Comparison of ENCODE assay signal across 8 mouse cellular contexts in the genomic region with DNA sequence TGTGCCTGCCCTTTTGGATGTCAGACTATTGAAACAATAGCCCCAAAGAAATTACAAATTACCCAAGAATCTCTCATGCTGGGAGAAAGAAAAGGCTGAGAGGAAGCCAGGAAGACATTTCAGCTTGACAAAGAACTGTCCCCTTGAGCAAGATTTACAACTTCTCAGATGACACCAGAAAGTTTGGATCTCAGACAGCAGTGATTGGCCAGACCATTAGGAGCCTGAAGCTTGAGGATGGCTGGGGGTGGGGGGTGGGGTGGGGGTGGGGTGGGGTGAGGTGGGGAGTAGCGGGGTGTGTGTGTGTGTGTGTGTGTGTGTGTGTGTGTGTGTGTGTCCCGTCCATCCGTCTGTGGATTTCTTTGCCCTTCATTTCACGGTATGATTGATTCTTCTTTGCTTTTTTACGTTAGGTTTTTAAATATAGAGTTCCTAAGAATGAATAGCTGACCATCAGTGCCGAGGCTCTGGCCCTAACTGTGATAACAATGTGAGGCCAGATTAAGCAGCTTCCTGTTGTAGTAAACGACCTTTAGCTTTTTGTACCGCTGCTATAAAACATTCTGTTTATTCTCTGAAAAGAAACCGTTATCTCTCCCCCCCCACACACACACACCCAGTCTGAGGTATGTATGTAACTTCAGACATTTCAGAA. TPM values are rescaled to one million over a fixed set of nuclear protein-coding genes. Genes with fewer than 3 reads are reported as not detected.
DNase-seq lines count a peak whose midpoint lies in the region; ATAC-seq and TF ChIP-seq lines count a peak whose summit lies in the region.
"Not testable (repeated sequence)": the region's sequence is repeated elsewhere in the genome, so short reads cannot be mapped to it uniquely, and the experiment has no call there.

No protein-coding gene starts in this region.

- 3% methylated on average over 9 of the region's 9 CpGs for whole genome bisulfite sequencing in forebrain, postnatal 0 days
- WGBS in hindbrain, embryonic 15.5 days: 6% methylated on average over 9 of the region's 9 CpGs
- 8% methylated on average over 9 of the region's 9 CpGs for WGBS in lung, embryonic 14.5 days
- WGBS in midbrain, postnatal 0 days: 4% methylated on average over 9 of the region's 9 CpGs

- H3K4me2 ChIP-seq in forebrain, postnatal 0 days (ENCODE audit: low read depth): peak overlapping the region; percentile 45
- H3K4me2 ChIP-seq in hindbrain, embryonic 15.5 days: peak overlapping the region; percentile 47
- H3K4me2 ChIP-seq in lung, embryonic 14.5 days: peak overlapping the region; percentile 53
- peak overlapping the region; percentile 46 for H3K4me2 ChIP-seq in midbrain, postnatal 0 days (ENCODE audit: low read depth, low read length, poor library complexity, severe bottlenecking)

- not testable (repeated sequence) for TF ChIP-seq CTCF in forebrain, postnatal 0 days (IDR thresholded peaks at IDR 0.05; ENCODE audit: low read depth); left cerebral cortex, adult 2 months (IDR thresholded peaks at IDR 0.05); lung, embryonic 14.5 days (IDR thresholded peaks at IDR 0.05; ENCODE audit: low read depth); midbrain, postnatal 0 days (IDR thresholded peaks at IDR 0.05); testis, adult 2 months (IDR thresholded peaks at IDR 0.05; ENCODE audit: control insufficient read depth, insufficient read depth, insufficient replicate concordance, low read depth, low read length)

- TF ChIP-seq POLR2A in testis, adult 2 months (IDR thresholded peaks at IDR 0.05; ENCODE audit: control insufficient read depth, low read depth, low read length): not testable (repeated sequence)

- peak; percentile 34 for DNase-seq in NIH3T3 (ENCODE audit: low read depth)
- peak; percentile 53 for DNase-seq in embryo, embryonic 9.5 days (ENCODE audit: extremely low spot score)
- not testable (repeated sequence) for DNase-seq in forebrain, postnatal 0 days; left cerebral cortex, adult 2 months (ENCODE audit: extremely low spot score in 1 of 2, low spot score in 2 of 2); midbrain, postnatal 0 days (ENCODE audit: low spot score)
- peak; percentile 42 for DNase-seq in lung, embryonic 14.5 days

- not testable (repeated sequence) for H3K27ac ChIP-seq in forebrain, postnatal 0 days (ENCODE audit: low read depth, low read length); midbrain, postnatal 0 days (ENCODE audit: low read depth, low read length); testis, adult 2 months (ENCODE audit: control insufficient read depth, insufficient read depth, low read depth, low read length)
- peak overlapping the region; percentile 11 for H3K27ac ChIP-seq in hindbrain, embryonic 15.5 days (replicated peaks)
- peak overlapping the region; percentile 33 for H3K27ac ChIP-seq in left cerebral cortex, adult 2 months
- H3K27ac ChIP-seq in lung, embryonic 14.5 days (ENCODE audit: low read depth): peak overlapping the region; percentile 88

- intact Hi-C loops in left cerebral cortex, adult 2 months (cut with DNase I): loop anchor here (5.0 kb wide), 1 partner anchor 48 kb away; no protein-coding TSS in a partner anchor

- H3K27me3 ChIP-seq in forebrain, postnatal 0 days (ENCODE audit: insufficient read depth, low read length); hindbrain, embryonic 15.5 days; lung, embryonic 14.5 days (ENCODE audit: insufficient read depth, low read length); midbrain, postnatal 0 days (ENCODE audit: insufficient read depth, low read length); testis, adult 2 months (ENCODE audit: control insufficient read depth, insufficient read depth, low read length): not testable (repeated sequence)

- not testable (repeated sequence) for H3K4me1 ChIP-seq in forebrain, postnatal 0 days (ENCODE audit: insufficient read depth); hindbrain, embryonic 15.5 days (replicated peaks); lung, embryonic 14.5 days (ENCODE audit: insufficient read depth); midbrain, postnatal 0 days (ENCODE audit: insufficient read depth, low read length); testis, adult 2 months (ENCODE audit: control insufficient read depth, insufficient read depth, low read length)

- peak; percentile 27; the same call in 1 of the 2 replicates for ATAC-seq in forebrain, postnatal 0 days
- peak; percentile 66; the same call in 1 of the 2 replicates for ATAC-seq in hindbrain, embryonic 15.5 days (ENCODE audit: low FRiP score, low read depth)
- ATAC-seq in lung, embryonic 14.5 days (ENCODE audit: insufficient read depth): peak; percentile 58
- ATAC-seq in midbrain, postnatal 0 days (ENCODE audit: low FRiP score): peak; percentile 22; the same call in 1 of the 2 replicates

- not testable (repeated sequence) for H3K36me3 ChIP-seq in forebrain, postnatal 0 days (ENCODE audit: insufficient read depth); hindbrain, embryonic 15.5 days; lung, embryonic 14.5 days (ENCODE audit: insufficient read depth); midbrain, postnatal 0 days (ENCODE audit: insufficient read depth, low read length); testis, adult 2 months (ENCODE audit: control insufficient read depth, insufficient read depth, low read length)

- peak overlapping the region; percentile 28 for H3K4me3 ChIP-seq in forebrain, postnatal 0 days (ENCODE audit: low read depth, low read length)
- peak overlapping the region; percentile 33 for H3K4me3 ChIP-seq in hindbrain, embryonic 15.5 days
- peak overlapping the region; percentile 58 for H3K4me3 ChIP-seq in left cerebral cortex, adult 2 months
- peak overlapping the region; percentile 31 for H3K4me3 ChIP-seq in lung, embryonic 14.5 days (ENCODE audit: low read depth, low read length)
- peak overlapping the region; percentile 35 for H3K4me3 ChIP-seq in midbrain, postnatal 0 days (ENCODE audit: low read depth, low read length)
- peak overlapping the region; percentile 40 for H3K4me3 ChIP-seq in testis, adult 2 months (ENCODE audit: control insufficient read depth, low read depth, low read length)

- not testable (repeated sequence) for H3K9me3 ChIP-seq in forebrain, postnatal 0 days (ENCODE audit: low read length); hindbrain, embryonic 15.5 days; lung, embryonic 14.5 days (ENCODE audit: low read depth, low read length); midbrain, postnatal 0 days (ENCODE audit: low read length)

- H3K9ac ChIP-seq in forebrain, postnatal 0 days: peak overlapping the region; percentile 26
- H3K9ac ChIP-seq in hindbrain, embryonic 15.5 days: peak overlapping the region; percentile 39
- H3K9ac ChIP-seq in lung, embryonic 14.5 days: peak overlapping the region; percentile 44
- peak overlapping the region; percentile 29; the same call in 1 of the 2 replicates for H3K9ac ChIP-seq in midbrain, postnatal 0 days (replicated peaks; ENCODE audit: low read length, poor library complexity, severe bottlenecking)

RNA-seq across cellular contexts. Expression of a gene that starts 11.4 kb away (rescaled TPM):
- 29.0 and 38.2 TPM in 2 replicates for total RNA-seq in forebrain, postnatal 0 days (2014; rRNA removed)
- polyA plus RNA-seq in forebrain, postnatal 0 days (2015; fragmentation: Nextera tagmentation; extraction: Ambion mirVana): 25.2 and 27.4 TPM in 2 replicates
- polyA plus RNA-seq in hindbrain, embryonic 15.5 days (2015; fragmentation: Nextera tagmentation; extraction: Ambion mirVana): 39.6 and 40.6 TPM in 2 replicates
- total RNA-seq in left cerebral cortex, adult 2 months (2021): 10 to 100 TPM; 23.2 to 23.7 TPM
- polyA plus RNA-seq in lung, embryonic 14.5 days (2014; fragmentation: Nextera tagmentation; extraction: Ambion mirVana): 55.8 and 57.6 TPM in 2 replicates
- 25.2 and 27.4 TPM in 2 replicates for total RNA-seq in midbrain, postnatal 0 days (2014; rRNA removed)
- 28.6 and 29.0 TPM in 2 replicates for polyA plus RNA-seq in midbrain, postnatal 0 days (2015; fragmentation: Nextera tagmentation; extraction: Ambion mirVana)
- polyA plus RNA-seq in testis, adult 2 months (2012; rRNA removed): 17.1 and 20.5 TPM in 2 replicates
